Mouse (Mus musculus) embryonic facial prominence, embryonic 13.5 days (tissue): ENCODE measurements around the gene Mcee. TPM values are rescaled to one million over a fixed set of nuclear protein-coding genes. Genes with fewer than 3 reads are reported as not detected.
A peak's percentile ranks its signal among the peaks of the same experiment; 100 is the strongest.

Experiments used
- ATAC-seq: fragments of 200-750 bp; cut with Nextera tagmentation; 2 replicates; pipeline ENCODE4 v1.8.0; 2017; ENCODE audit warnings: low read depth; ENCODE audit not compliant: insufficient number of reproducible peaks, insufficient read depth, low FRiP score, low TSS enrichment
- H3K27ac ChIP-seq: fragments of 300-500 bp; sonication (generic); 2 replicates; pipeline ENCODE4 v1.5.1; 2015; ENCODE audit warnings: moderate library complexity, mild to moderate bottlenecking, inconsistent platforms
- H3K27me3 ChIP-seq: fragments of 300-500 bp; sonication (generic); 2 replicates; pipeline ENCODE4 v1.6.1; 2015; ENCODE audit warnings: mild to moderate bottlenecking, inconsistent platforms
- H3K36me3 ChIP-seq: fragments of 300-500 bp; sonication (generic); 2 replicates; pipeline ENCODE4 v1.6.1; 2015; ENCODE audit warnings: mild to moderate bottlenecking, inconsistent platforms
- H3K4me1 ChIP-seq: fragments of 300-500 bp; sonication (generic); 2 replicates; pipeline ENCODE4 v1.6.1; 2015; ENCODE audit warnings: inconsistent platforms
- H3K4me2 ChIP-seq: fragments of 300-500 bp; sonication (generic); 2 replicates; pipeline ENCODE4 v1.6.1; 2015; ENCODE audit warnings: moderate library complexity, mild to moderate bottlenecking, inconsistent platforms
- H3K4me3 ChIP-seq: fragments of 300-500 bp; sonication (generic); 2 replicates; pipeline ENCODE4 v1.5.1; 2015; ENCODE audit warnings: mild to moderate bottlenecking, inconsistent platforms
- H3K9ac ChIP-seq: fragments of 300-500 bp; sonication (generic); 2 replicates; pipeline ENCODE4 v1.6.1; 2015; ENCODE audit warnings: mild to moderate bottlenecking, inconsistent platforms
- H3K9me3 ChIP-seq: fragments of 300-500 bp; sonication (generic); 2 replicates; pipeline ENCODE4 v1.6.1; 2016; ENCODE audit warnings: inconsistent platforms
- WGBS: fragments of 180-500 bp; shearing (Covaris S2); methylation state at CpG from one replicate; pipeline ENCODE4 v1.1.7; 2015; ENCODE audit warnings: mixed read lengths; 5-methylcytosine and 5-hydroxymethylcytosine counted together
- polyA plus RNA-seq: library from polyadenylated mRNA; unstranded; fragments of >200 nt; fragmentation: Nextera tagmentation; extraction: Ambion mirVana; gene quantifications from 2 replicates; pipeline ENCODE4 v1.2.1, GENCODE M21; 2015

Gene Mcee
- 55.7 and 58.3 TPM in 2 replicates for polyA plus RNA-seq

GRCm38 (mm10) chr7:64392122-64392818, at the start of gene Mcee, which contains the start of gene Mphosph10:
Mcee (plus strand) TSS chr7:64392607.
Mphosph10 (minus strand) TSS chr7:64392268.
- ATAC-seq: peak; percentile 98
- under 1% methylated on average over 53 of the region's 54 CpGs for WGBS
- Histone ChIP-seq H3K4me2 (peak within 1 kb of the TSS; percentile 93), H3K9me3 (no peaks in the 10 kb centered on the region), H3K36me3 (peaks cover 22% of the 10 kb centered on the region), H3K9ac (peak within 1 kb of the TSS; percentile 89), H3K4me3 (peak within 1 kb of the TSS; percentile 80), H3K27ac (peak within 1 kb of the TSS; percentile 86), H3K27me3 (no peaks in the 10 kb centered on the region), H3K4me1 (peaks cover 14% of the 10 kb centered on the region)

GRCm38 (mm10) chr7:64347813-64348212, 44.6 kb upstream of the Mcee start:
- WGBS: 95% methylated on average over 1 of the region's 1 CpGs
- H3K9ac ChIP-seq: no peak overlapping the region
- no peaks in the 10 kb centered on the region for H3K4me1 ChIP-seq
- H3K36me3 ChIP-seq: peaks cover 67% of the 10 kb centered on the region
- no peak overlapping the region for H3K4me2 ChIP-seq
- no peaks in the 10 kb centered on the region for H3K27me3 ChIP-seq
- H3K27ac ChIP-seq: no peak overlapping the region
- no peak overlapping the region for H3K4me3 ChIP-seq
- ATAC-seq: no peak
- no peaks in the 10 kb centered on the region for H3K9me3 ChIP-seq

- Histone ChIP-seq H3K4me2 (no peak overlapping the region), H3K36me3 (peaks cover 77% of the 10 kb centered on the region), H3K4me3 (no peak overlapping the region), H3K27me3 (no peaks in the 10 kb centered on the region), H3K9ac (0 out of 2 replicates have a peak overlapping the region, but pooled peaks have one; percentile 6), H3K9me3 (no peaks in the 10 kb centered on the region), H3K4me1 (no peaks in the 10 kb centered on the region), H3K27ac (no peak overlapping the region)
- 87% methylated on average over 15 of the region's 15 CpGs for WGBS
- no peak for ATAC-seq
These were observed 43.1 kb upstream of the Mcee start for GRCm38 (mm10) chr7:64349147-64349861.

- H3K27ac ChIP-seq: no peak overlapping the region
- no peak overlapping the region for H3K4me2 ChIP-seq
- H3K4me3 ChIP-seq: no peak overlapping the region
- no peaks in the 10 kb centered on the region for H3K27me3 ChIP-seq
- peaks cover 82% of the 10 kb centered on the region for H3K36me3 ChIP-seq
- H3K9me3 ChIP-seq: no peaks in the 10 kb centered on the region
- WGBS: 62% methylated on average over 4 of the region's 4 CpGs
- H3K9ac ChIP-seq: 0 out of 2 replicates have a peak overlapping the region, but pooled peaks have one; percentile 16
- H3K4me1 ChIP-seq: no peaks in the 10 kb centered on the region
- no peak for ATAC-seq
These were observed 41.3 kb upstream of the Mcee start for GRCm38 (mm10) chr7:64351087-64351486.

- Histone ChIP-seq H3K4me1 (no peaks in the 10 kb centered on the region), H3K27ac (no peak overlapping the region), H3K4me3 (no peak overlapping the region), H3K27me3 (no peaks in the 10 kb centered on the region), H3K9me3 (no peaks in the 10 kb centered on the region), H3K4me2 (no peak overlapping the region), H3K9ac (no peak overlapping the region), H3K36me3 (peaks cover 86% of the 10 kb centered on the region)
- ATAC-seq: no peak
- 71% methylated on average over 14 of the region's 14 CpGs for WGBS
These were observed 38.2 kb upstream of the Mcee start for GRCm38 (mm10) chr7:64354206-64354605.

- Histone ChIP-seq H3K4me3 (no peak overlapping the region), H3K9ac (no peak overlapping the region), H3K27ac (no peak overlapping the region), H3K9me3 (no peaks in the 10 kb centered on the region), H3K36me3 (peaks cover 88% of the 10 kb centered on the region), H3K4me1 (peaks cover 10% of the 10 kb centered on the region; the same call in 1 of the 2 replicates), H3K27me3 (no peaks in the 10 kb centered on the region), H3K4me2 (no peak overlapping the region)
- ATAC-seq: no peak
- 91% methylated on average over 5 of the region's 5 CpGs for WGBS
These were observed 35.7 kb upstream of the Mcee start for GRCm38 (mm10) chr7:64356661-64357060.

GRCm38 (mm10) chr7:64357405-64357804, 35.0 kb upstream of the Mcee start:
- 82% methylated on average over 9 of the region's 9 CpGs for WGBS
- Histone ChIP-seq H3K9ac (no peak overlapping the region), H3K4me2 (no peak overlapping the region), H3K4me1 (peaks cover 10% of the 10 kb centered on the region; the same call in 1 of the 2 replicates), H3K9me3 (no peaks in the 10 kb centered on the region), H3K27me3 (no peaks in the 10 kb centered on the region), H3K27ac (no peak overlapping the region), H3K36me3 (peaks cover 88% of the 10 kb centered on the region), H3K4me3 (no peak overlapping the region)
- no peak for ATAC-seq

GRCm38 (mm10) chr7:64358666-64359065, 33.7 kb upstream of the Mcee start:
- Histone ChIP-seq H3K27ac (no peak overlapping the region), H3K27me3 (no peaks in the 10 kb centered on the region), H3K9me3 (no peaks in the 10 kb centered on the region), H3K4me2 (no peak overlapping the region), H3K9ac (no peak overlapping the region), H3K4me3 (no peak overlapping the region), H3K4me1 (peaks cover 10% of the 10 kb centered on the region; the same call in 1 of the 2 replicates), H3K36me3 (peaks cover 87% of the 10 kb centered on the region)
- 90% methylated on average over 6 of the region's 6 CpGs for WGBS
- ATAC-seq: no peak

GRCm38 (mm10) chr7:64359943-64360585, 32.3 kb upstream of the Mcee start:
- WGBS: 61% methylated on average over 20 of the region's 20 CpGs
- Histone ChIP-seq H3K4me1 (peaks cover 10% of the 10 kb centered on the region; the same call in 1 of the 2 replicates), H3K9ac (no peak overlapping the region), H3K36me3 (peaks cover 89% of the 10 kb centered on the region), H3K27ac (peak overlapping the region; percentile 84), H3K4me3 (no peak overlapping the region), H3K4me2 (no peak overlapping the region; the same call in 1 of the 2 replicates), H3K9me3 (no peaks in the 10 kb centered on the region), H3K27me3 (no peaks in the 10 kb centered on the region)
- peak; percentile 53; the same call in 1 of the 2 replicates for ATAC-seq

GRCm38 (mm10) chr7:64360586-64360945, 31.8 kb upstream of the Mcee start:
- H3K27me3 ChIP-seq: no peaks in the 10 kb centered on the region
- H3K4me1 ChIP-seq: peaks cover 10% of the 10 kb centered on the region; the same call in 1 of the 2 replicates
- no peaks in the 10 kb centered on the region for H3K9me3 ChIP-seq
- peaks cover 89% of the 10 kb centered on the region for H3K36me3 ChIP-seq
- no peak overlapping the region for H3K9ac ChIP-seq
- no peak overlapping the region for H3K4me2 ChIP-seq
- ATAC-seq: peak; percentile 66; the same call in 1 of the 2 replicates
- 14% methylated on average over 3 of the region's 3 CpGs for WGBS
- H3K4me3 ChIP-seq: no peak overlapping the region
- H3K27ac ChIP-seq: peak overlapping the region; percentile 84

- H3K4me2 ChIP-seq: no peak overlapping the region
- H3K9ac ChIP-seq: no peak overlapping the region
- 84% methylated on average over 5 of the region's 5 CpGs for WGBS
- H3K36me3 ChIP-seq: peaks cover 87% of the 10 kb centered on the region
- H3K4me3 ChIP-seq: no peak overlapping the region
- peaks cover 1% of the 10 kb centered on the region; the same call in 1 of the 2 replicates for H3K4me1 ChIP-seq
- no peak overlapping the region for H3K27ac ChIP-seq
- H3K9me3 ChIP-seq: no peaks in the 10 kb centered on the region
- no peaks in the 10 kb centered on the region for H3K27me3 ChIP-seq
- no peak for ATAC-seq
These were observed 26.5 kb upstream of the Mcee start for GRCm38 (mm10) chr7:64365863-64366262.
